Mouse (Mus musculus): ENCODE results near the gene Plppr2.

- no peak for TF ChIP-seq CTCF (IDR thresholded peaks at IDR 0.05; ENCODE audit: borderline replicate concordance, insufficient read depth, low read length)
- TF ChIP-seq POLR2A (IDR thresholded peaks at IDR 0.05; ENCODE audit: low read depth, low read length) = no peak
Measured at GRCm38 (mm10) chr9:21996178-21996867, 59.5 kb downstream of the Plppr2 start.

Measured in embryonic fibroblast, embryonic 13.5 days (primary cell).